Mouse (Mus musculus) heart, embryonic 14.5 days (tissue): Measurements from ENCODE around the gene Ddx24. TPM values are rescaled to one million over a fixed set of nuclear protein-coding genes. Genes with fewer than 3 reads are reported as not detected.
A peak's percentile ranks its signal among the peaks of the same experiment; 100 is the strongest.

Experiments used
- ATAC-seq: fragments of 200-750 bp; cut with Nextera tagmentation; 2 replicates; pipeline ENCODE4 v1.8.0; 2017; ENCODE audit warnings: low read depth, moderate TSS enrichment; ENCODE audit not compliant: insufficient number of reproducible peaks, insufficient read depth, low FRiP score
- H3K27ac ChIP-seq, 2 experiments: fragments of 200-500 bp in 1 of 2; fragments of 300-500 bp in 1 of 2; sonication (generic) in 1 of 2; replicated peaks in 1 of 2; 2 replicates each; pipeline ENCODE4 v1.5.1; 2012 to 2014; ENCODE audit warnings: low read depth in 2 of 2, low read length in 2 of 2, control low read depth in 1 of 2, mild to moderate bottlenecking in 1 of 2, mixed read lengths in 1 of 2; ENCODE audit not compliant: control insufficient read depth in 1 of 2, insufficient read depth in 1 of 2
- H3K27me3 ChIP-seq: fragments of 300-500 bp; sonication (generic); 2 replicates; pipeline ENCODE4 v1.6.1; 2014; ENCODE audit warnings: mild to moderate bottlenecking, low read length, control low read depth; ENCODE audit not compliant: control insufficient read depth, insufficient read depth
- H3K36me3 ChIP-seq: fragments of 300-500 bp; sonication (generic); 2 replicates; pipeline ENCODE4 v1.6.1; 2014; ENCODE audit warnings: mild to moderate bottlenecking, control low read depth, low read length, mixed read lengths; ENCODE audit not compliant: control insufficient read depth, insufficient read depth
- H3K4me1 ChIP-seq, 2 experiments: fragments of 200-500 bp in 1 of 2; fragments of 300-500 bp in 1 of 2; sonication (generic) in 1 of 2; 2 replicates each; pipeline ENCODE4 v1.6.1; 2012 to 2014; ENCODE audit warnings: low read length in 2 of 2, control low read depth in 1 of 2, mixed read lengths in 1 of 2; ENCODE audit not compliant: control insufficient read depth in 2 of 2, insufficient read depth in 2 of 2
- H3K4me2 ChIP-seq: fragments of 300-500 bp; sonication (generic); 2 replicates; pipeline ENCODE4 v1.6.1; 2014; ENCODE audit warnings: mild to moderate bottlenecking, low read length
- H3K4me3 ChIP-seq, 2 experiments: fragments of 200-500 bp in 1 of 2; fragments of 300-500 bp in 1 of 2; sonication (generic) in 1 of 2; 2 replicates each; pipeline ENCODE4 v1.5.1; 2012 to 2014; ENCODE audit warnings: low read length in 2 of 2, mild to moderate bottlenecking in 2 of 2, control low read depth in 1 of 2, low read depth in 1 of 2, moderate library complexity in 1 of 2; ENCODE audit not compliant: control insufficient read depth in 1 of 2, insufficient read depth in 1 of 2
- H3K9ac ChIP-seq: fragments of 300-500 bp; sonication (generic); 2 replicates; pipeline ENCODE4 v1.6.1; 2014; ENCODE audit warnings: mild to moderate bottlenecking, low read length
- H3K9me3 ChIP-seq: fragments of 300-500 bp; sonication (generic); 2 replicates; pipeline ENCODE4 v1.6.1; 2016; ENCODE audit warnings: low read length, control low read depth; ENCODE audit not compliant: control insufficient read depth
- WGBS: fragments of 180-500 bp; shearing (Covaris S2); extraction: QIAGEN DNeasy Blood & Tissue Kit; methylation state at CpG from one replicate; pipeline ENCODE4 v1.1.7; 2014; 5-methylcytosine and 5-hydroxymethylcytosine counted together
- polyA plus RNA-seq: library from polyadenylated mRNA; unstranded; fragments of >200 nt; fragmentation: Nextera tagmentation; extraction: Ambion mirVana; gene quantifications from 2 replicates; pipeline ENCODE4 v1.2.1, GENCODE M21; 2014

Gene Ddx24
- polyA plus RNA-seq, 1 experiment from 2014 or later, result 55.5 TPM

- H3K36me3 ChIP-seq, result peaks cover 96% of the 10 kb centered on the region
- H3K27ac ChIP-seq, result no peak within 1 kb of the TSS
- H3K4me1 ChIP-seq, result no peaks in the 10 kb centered on the region
- no peaks in the 10 kb centered on the region for H3K27me3 ChIP-seq
- 84% methylated on average over 4 of the region's 4 CpGs for WGBS
- ATAC-seq, result no peak
- no peak within 1 kb of the TSS for H3K4me3 ChIP-seq
- no peak within 1 kb of the TSS for H3K9ac ChIP-seq
- no peaks in the 10 kb centered on the region for H3K9me3 ChIP-seq
- H3K4me2 ChIP-seq, result no peak within 1 kb of the TSS
These were observed 17.9 kb downstream of the Ddx24 start, which contains the start of gene 9330161L09Rik for GRCm38 (mm10) chr12:103407720-103408119. 9330161L09Rik (minus strand) TSS chr12:103407820.

- H3K4me3 ChIP-seq, result no peak overlapping the region
- no peaks in the 10 kb centered on the region for H3K27me3 ChIP-seq
- no peaks in the 10 kb centered on the region for H3K4me1 ChIP-seq
- H3K36me3 ChIP-seq, result peaks cover 86% of the 10 kb centered on the region
- H3K4me2 ChIP-seq, result no peak overlapping the region
- no peak for ATAC-seq
- WGBS, result 80% methylated on average over 18 of the region's 18 CpGs
- H3K27ac ChIP-seq, result no peak overlapping the region
- no peak overlapping the region for H3K9ac ChIP-seq
- no peaks in the 10 kb centered on the region for H3K9me3 ChIP-seq
These were observed 21.5 kb downstream of the Ddx24 start for GRCm38 (mm10) chr12:103404131-103404530.

GRCm38 (mm10) chr12:103396751-103397150 is 28.9 kb downstream of the Ddx24 start:
- H3K9me3 ChIP-seq, result no peaks in the 10 kb centered on the region
- peaks cover 18 to 39% of the 10 kb centered on the region in 2 experiments for H3K4me1 ChIP-seq
- 52% methylated on average over 7 of the region's 7 CpGs for WGBS

GRCm38 (mm10) chr12:103395486-103396275 is 29.9 kb downstream of the Ddx24 start:
- Histone ChIP-seq H3K9ac (no peak overlapping the region), H3K27me3 (no peaks in the 10 kb centered on the region), H3K4me2 (no peak overlapping the region), H3K9me3 (no peaks in the 10 kb centered on the region), H3K36me3 (peaks cover 6% of the 10 kb centered on the region; the same call in 1 of the 2 replicates), H3K4me3 (no peak overlapping the region), H3K4me1 (peaks cover 26 to 49% of the 10 kb centered on the region in 2 experiments), H3K27ac (no peak overlapping the region)
- WGBS, result 70% methylated on average over 12 of the region's 12 CpGs
- no peak for ATAC-seq

More at GRCm38 (mm10) chr12:103396751-103397150, 28.9 kb downstream of the Ddx24 start:
- no peak overlapping the region for H3K4me3 ChIP-seq
- H3K9ac ChIP-seq, result no peak overlapping the region
- H3K27ac ChIP-seq, result no peak overlapping the region; a peak in 1 of 4 replicates
- H3K36me3 ChIP-seq, result peaks cover 17% of the 10 kb centered on the region; the same call in 1 of the 2 replicates
- ATAC-seq, result no peak
- no peak overlapping the region for H3K4me2 ChIP-seq
- no peaks in the 10 kb centered on the region for H3K27me3 ChIP-seq

- ATAC-seq, result no peak
- H3K27ac ChIP-seq, result no peak overlapping the region
These were observed 32.1 kb downstream of the Ddx24 start for GRCm38 (mm10) chr12:103393528-103393927.

GRCm38 (mm10) chr12:103391098-103391497 is 34.5 kb downstream of the Ddx24 start:
- no peaks in the 10 kb centered on the region for H3K9me3 ChIP-seq
- peak overlapping the region; percentile 73 for H3K4me2 ChIP-seq
- H3K36me3 ChIP-seq, result no peaks in the 10 kb centered on the region
- no peak for ATAC-seq
- WGBS, result 49% methylated on average over 7 of the region's 7 CpGs
- H3K9ac ChIP-seq, result peak overlapping the region; percentile 18; the same call in 1 of the 2 replicates
- peak overlapping the region; percentile 0 to 15; a peak in 3 of 4 replicates for H3K27ac ChIP-seq
- H3K4me1 ChIP-seq, result peaks cover 33 to 44% of the 10 kb centered on the region in 2 experiments
- no peak overlapping the region for H3K4me3 ChIP-seq
- H3K27me3 ChIP-seq, result no peaks in the 10 kb centered on the region

More at GRCm38 (mm10) chr12:103393528-103393927, 32.1 kb downstream of the Ddx24 start:
- Histone ChIP-seq H3K4me2 (no peak overlapping the region), H3K4me3 (no peak overlapping the region), H3K36me3 (no peaks in the 10 kb centered on the region), H3K27me3 (no peaks in the 10 kb centered on the region), H3K4me1 (peaks cover 36 to 62% of the 10 kb centered on the region in 2 experiments), H3K9ac (no peak overlapping the region), H3K9me3 (no peaks in the 10 kb centered on the region)
- WGBS, result 34% methylated on average over 6 of the region's 6 CpGs

- Histone ChIP-seq H3K27me3 (no peaks in the 10 kb centered on the region), H3K36me3 (no peaks in the 10 kb centered on the region), H3K9ac (peak overlapping the region; percentile 38; the same call in 1 of the 2 replicates), H3K4me3 (no peak overlapping the region), H3K4me2 (peak overlapping the region; percentile 73), H3K4me1 (peaks cover 30 to 44% of the 10 kb centered on the region in 2 experiments), H3K27ac (no peak overlapping the region), H3K9me3 (no peaks in the 10 kb centered on the region)
- 61% methylated on average over 4 of the region's 4 CpGs for WGBS
- no peak for ATAC-seq
These were observed 35.6 kb downstream of the Ddx24 start for GRCm38 (mm10) chr12:103389982-103390381.
